Mouse (Mus musculus) neural tube, embryonic 15.5 days (tissue): ENCODE data around the gene 9030624G23Rik. TPM values are rescaled to one million over a fixed set of nuclear protein-coding genes. Genes with fewer than 3 reads are reported as not detected.
A peak's percentile ranks its signal among the peaks of the same experiment; 100 is the strongest.
"Not testable (repeated sequence)": the region's sequence is repeated elsewhere in the genome, so short reads cannot be mapped to it uniquely, and the experiment has no call there.

Experiments used
- ATAC-seq: fragments of 200-750 bp; cut with Nextera tagmentation; 2 replicates; pipeline ENCODE4 v1.8.0; 2017; ENCODE audit warnings: mild to moderate bottlenecking, moderate TSS enrichment, moderate library complexity; ENCODE audit not compliant: low FRiP score
- H3K27ac ChIP-seq: fragments of 300-500 bp; sonication (generic); replicated peaks from 2 replicates; pipeline ENCODE4 v1.5.1; 2015; ENCODE audit warnings: mild to moderate bottlenecking, inconsistent platforms
- H3K27me3 ChIP-seq: fragments of 300-500 bp; sonication (generic); replicated peaks from 2 replicates; pipeline ENCODE4 v1.6.1; 2015; ENCODE audit warnings: inconsistent platforms
- H3K36me3 ChIP-seq: fragments of 300-500 bp; sonication (generic); 2 replicates; pipeline ENCODE4 v1.6.1; 2015; ENCODE audit warnings: inconsistent platforms
- H3K4me1 ChIP-seq: fragments of 300-500 bp; sonication (generic); 2 replicates; pipeline ENCODE4 v1.6.1; 2015; ENCODE audit warnings: inconsistent platforms
- H3K4me2 ChIP-seq: fragments of 300-500 bp; sonication (generic); 2 replicates; pipeline ENCODE4 v1.6.1; 2015; ENCODE audit warnings: inconsistent platforms, mild to moderate bottlenecking, moderate library complexity
- H3K4me3 ChIP-seq: fragments of 300-500 bp; sonication (generic); replicated peaks from 2 replicates; pipeline ENCODE4 v1.5.1; 2015; ENCODE audit warnings: mild to moderate bottlenecking, inconsistent platforms
- H3K9ac ChIP-seq: fragments of 300-500 bp; sonication (generic); replicated peaks from 2 replicates; pipeline ENCODE4 v1.6.1; 2015; ENCODE audit warnings: mild to moderate bottlenecking, inconsistent platforms
- H3K9me3 ChIP-seq: fragments of 300-500 bp; sonication (generic); replicated peaks from 2 replicates; pipeline ENCODE4 v1.6.1; 2016; ENCODE audit warnings: inconsistent platforms
- WGBS: fragments of 180-500 bp; shearing (Covaris S2); methylation state at CpG from one replicate; pipeline ENCODE4 v1.1.7; 2015; ENCODE audit warnings: mixed read lengths; 5-methylcytosine and 5-hydroxymethylcytosine counted together
- polyA plus RNA-seq: library from polyadenylated mRNA; unstranded; fragments of >200 nt; fragmentation: Nextera tagmentation; extraction: Ambion mirVana; gene quantifications from 2 replicates; pipeline ENCODE4 v1.2.1, GENCODE M21; 2015

9030624G23Rik gene
- polyA plus RNA-seq = 3.2 and 3.7 TPM in 2 replicates

- ATAC-seq = peak; percentile 80; the same call in 1 of the 2 replicates
- not testable (repeated sequence) for H3K36me3 ChIP-seq, H3K27ac ChIP-seq, H3K27me3 ChIP-seq, H3K4me1 ChIP-seq, H3K9me3 ChIP-seq
- Histone ChIP-seq H3K4me3 (peak within 1 kb of the TSS; percentile 45), H3K9ac (peak within 1 kb of the TSS; percentile 44; the same call in 1 of the 2 replicates), H3K4me2 (peak within 1 kb of the TSS; percentile 49)
- WGBS = under 1% methylated on average over 31 of the region's 39 CpGs
Observed at GRCm38 (mm10) chr12:24097108-24097520, at the start of gene 9030624G23Rik. Gene 9030624G23Rik (minus strand): TSS chr12:24097246.

DNA sequence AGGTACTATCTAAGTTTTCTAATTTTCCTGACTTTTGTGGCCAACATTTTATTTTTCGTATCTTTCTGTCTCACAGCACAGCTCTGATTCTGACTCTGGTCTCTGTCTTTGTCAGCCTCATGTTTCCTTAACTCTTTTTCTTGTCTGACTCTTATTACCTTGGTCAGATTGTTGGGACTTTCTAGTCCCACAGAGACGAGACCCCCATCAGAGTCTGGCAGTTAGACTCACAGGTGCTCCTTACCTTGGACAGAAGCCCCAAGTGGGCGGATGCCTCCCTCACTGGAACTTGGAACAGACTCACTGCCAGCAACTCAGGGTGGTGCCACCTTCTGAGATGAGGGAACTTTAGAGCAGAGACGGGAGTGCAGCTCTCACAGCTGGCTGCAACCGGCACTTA is 13.9 kb downstream of the 9030624G23Rik start:
- H3K4me1 ChIP-seq, H3K27ac ChIP-seq, H3K9me3 ChIP-seq, ATAC-seq, H3K9ac ChIP-seq, H3K27me3 ChIP-seq, H3K4me3 ChIP-seq, H3K36me3 ChIP-seq, H3K4me2 ChIP-seq: not testable (repeated sequence)
- WGBS = 96% methylated on average over 2 of the region's 5 CpGs
